Mouse (Mus musculus) midbrain, embryonic 16.5 days (tissue): ENCODE data around the gene Tnr. TPM values are rescaled to one million over a fixed set of nuclear protein-coding genes. Genes with fewer than 3 reads are reported as not detected.

ENCODE experiments used
- ATAC-seq: fragments of 200-750 bp; cut with Nextera tagmentation; 2 replicates; pipeline ENCODE4 v1.8.0; 2017; ENCODE audit warnings: moderate TSS enrichment
- H3K27ac ChIP-seq: fragments of 300-500 bp; sonication (generic); 2 replicates; pipeline ENCODE4 v1.5.1; 2014; ENCODE audit warnings: mild to moderate bottlenecking, low read length, mixed read lengths
- H3K27me3 ChIP-seq: fragments of 300-500 bp; sonication (generic); 2 replicates; pipeline ENCODE4 v1.6.1; 2014; ENCODE audit warnings: low read depth, low read length, mixed read lengths; ENCODE audit not compliant: control insufficient read depth, insufficient read depth
- H3K36me3 ChIP-seq: fragments of 300-500 bp; sonication (generic); 2 replicates; pipeline ENCODE4 v1.6.1; 2014; ENCODE audit warnings: mild to moderate bottlenecking, low read length, moderate library complexity, mixed read lengths; ENCODE audit not compliant: control insufficient read depth, insufficient read depth
- H3K4me1 ChIP-seq: fragments of 300-500 bp; sonication (generic); 2 replicates; pipeline ENCODE4 v1.6.1; 2014; ENCODE audit warnings: mild to moderate bottlenecking, low read length, mixed read lengths; ENCODE audit not compliant: control insufficient read depth, insufficient read depth
- H3K4me2 ChIP-seq: fragments of 300-500 bp; sonication (generic); 2 replicates; pipeline ENCODE4 v1.6.1; 2014; ENCODE audit warnings: mild to moderate bottlenecking, low read length, mixed read lengths
- H3K4me3 ChIP-seq: fragments of 300-500 bp; sonication (generic); 2 replicates; pipeline ENCODE4 v1.5.1; 2014; ENCODE audit warnings: low read depth, mild to moderate bottlenecking, low read length, moderate library complexity, mixed read lengths
- H3K9ac ChIP-seq: fragments of 300-500 bp; sonication (generic); 2 replicates; pipeline ENCODE4 v1.6.1; 2014; ENCODE audit warnings: low read depth, low read length, mixed read lengths
- H3K9me3 ChIP-seq: fragments of 300-500 bp; sonication (generic); replicated peaks from 2 replicates; pipeline ENCODE4 v1.6.1; 2014; ENCODE audit warnings: mild to moderate bottlenecking, low read length, mixed read lengths; ENCODE audit not compliant: control insufficient read depth, poor library complexity, severe bottlenecking
- WGBS: fragments of 180-500 bp; shearing (Covaris S2); extraction: QIAGEN DNeasy Blood & Tissue Kit; methylation state at CpG from one replicate; pipeline ENCODE4 v1.1.7; 2014; 5-methylcytosine and 5-hydroxymethylcytosine counted together
- polyA plus RNA-seq: library from polyadenylated mRNA; unstranded; fragments of >200 nt; fragmentation: Nextera tagmentation; extraction: Ambion mirVana; gene quantifications from 2 replicates; pipeline ENCODE4 v1.2.1, GENCODE M21; 2015

The Tnr gene
- polyA plus RNA-seq, 1 experiment from 2014 or later: 5.4 TPM

DNA sequence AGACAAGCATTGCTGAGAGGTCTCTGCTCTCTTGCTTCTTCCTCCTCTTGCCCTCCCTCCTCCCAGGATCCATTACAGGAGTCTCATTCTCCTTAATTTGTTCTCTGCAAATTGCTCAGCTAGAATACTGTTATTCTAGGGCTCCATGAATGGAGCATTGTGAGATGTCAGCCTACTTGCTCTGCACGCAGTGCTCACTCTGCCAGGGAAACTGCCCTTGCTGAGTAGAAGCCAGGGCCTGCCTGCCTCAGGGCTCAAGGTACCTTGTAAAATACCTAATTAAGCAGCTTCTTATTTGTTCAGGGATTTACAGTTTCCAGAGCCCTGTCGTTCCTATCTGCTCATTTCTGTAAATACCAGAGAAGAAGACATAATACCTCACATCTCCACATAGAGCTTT lies 240.3 kb downstream of the Tnr start:
- Histone ChIP-seq H3K4me1 (peaks cover 4% of the 10 kb centered on the region; the same call in 1 of the 2 replicates), H3K9me3 (0 out of 2 replicates have a peak, but pooled peaks cover 2% of the 10 kb centered on the region), H3K27ac (no peak overlapping the region), H3K36me3 (no peaks in the 10 kb centered on the region), H3K4me2 (no peak overlapping the region), H3K27me3 (no peaks in the 10 kb centered on the region), H3K4me3 (no peak overlapping the region), H3K9ac (no peak overlapping the region)
- 53% methylated on average over 2 of the region's 2 CpGs for WGBS
- no peak for ATAC-seq

DNA sequence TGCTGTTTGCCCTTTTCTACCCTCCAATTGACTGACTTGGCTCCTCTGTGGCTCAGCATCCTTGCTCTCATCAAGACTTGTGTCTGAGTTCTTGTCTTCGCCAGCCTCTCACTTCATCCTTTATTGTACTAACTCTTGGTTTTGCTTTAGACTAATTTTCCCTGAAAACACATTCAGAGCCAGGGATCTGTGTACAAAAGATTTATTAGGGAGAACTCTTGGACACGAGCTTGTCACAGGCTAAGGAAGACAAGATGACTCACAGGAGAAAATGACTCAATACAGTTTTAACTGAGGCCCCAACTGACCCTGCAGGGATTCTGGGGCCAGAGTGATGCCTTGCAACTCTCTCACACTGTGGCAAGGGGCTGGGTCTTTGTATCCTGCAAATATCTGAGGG lies 241.3 kb downstream of the Tnr start:
- no peaks in the 10 kb centered on the region for H3K36me3 ChIP-seq
- no peak overlapping the region for H3K9ac ChIP-seq
- H3K4me3 ChIP-seq: no peak overlapping the region
- H3K27ac ChIP-seq: no peak overlapping the region
- H3K4me1 ChIP-seq: peaks cover 4% of the 10 kb centered on the region; the same call in 1 of the 2 replicates
- no peak overlapping the region for H3K4me2 ChIP-seq
- no peaks in the 10 kb centered on the region for H3K27me3 ChIP-seq
- 70% methylated on average over 2 of the region's 2 CpGs for WGBS
- ATAC-seq: no peak
- H3K9me3 ChIP-seq: 0 out of 2 replicates have a peak, but pooled peaks cover 2% of the 10 kb centered on the region

DNA sequence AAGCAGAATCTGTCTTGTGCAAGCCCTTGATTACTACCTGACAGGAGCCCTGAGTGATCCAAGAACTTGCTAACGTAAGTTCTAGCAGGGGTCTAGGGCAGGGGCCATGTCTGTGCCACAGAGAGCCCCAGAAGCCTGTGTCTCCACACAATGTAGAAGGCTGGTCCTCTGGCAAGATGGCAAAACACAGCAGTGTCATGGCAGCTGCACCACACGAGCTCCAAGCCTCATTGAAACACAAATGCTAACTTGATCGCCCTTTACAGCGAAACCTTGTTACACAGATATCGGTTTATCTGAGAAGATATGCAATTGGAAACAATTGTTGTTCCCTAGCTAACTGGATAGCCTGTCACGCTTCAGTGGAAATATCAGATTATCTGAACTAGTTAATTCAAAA lies 246.4 kb downstream of the Tnr start:
- H3K27me3 ChIP-seq: peaks cover 3% of the 10 kb centered on the region; the same call in 1 of the 2 replicates
- no peak overlapping the region for H3K9ac ChIP-seq
- H3K4me2 ChIP-seq: no peak overlapping the region
- no peak overlapping the region for H3K27ac ChIP-seq
- H3K4me3 ChIP-seq: no peak overlapping the region
- WGBS: 41% methylated on average over 6 of the region's 6 CpGs
- no peaks in the 10 kb centered on the region; the same call in 1 of the 2 replicates for H3K4me1 ChIP-seq
- no peaks in the 10 kb centered on the region for H3K36me3 ChIP-seq
- ATAC-seq: 0 out of 2 replicates have a peak, but pooled peaks have one; percentile 54
- H3K9me3 ChIP-seq: 0 out of 2 replicates have a peak, but pooled peaks cover 2% of the 10 kb centered on the region

GRCm38 (mm10) chr1:159773671-159774070 lies 250.1 kb downstream of the Tnr start:
- 75% methylated on average over 12 of the region's 12 CpGs for WGBS
- Histone ChIP-seq H3K9ac (no peak overlapping the region), H3K9me3 (no peaks in the 10 kb centered on the region), H3K27me3 (peaks cover 3% of the 10 kb centered on the region; the same call in 1 of the 2 replicates), H3K27ac (no peak overlapping the region), H3K4me2 (no peak overlapping the region), H3K4me1 (no peaks in the 10 kb centered on the region; the same call in 1 of the 2 replicates), H3K36me3 (no peaks in the 10 kb centered on the region), H3K4me3 (no peak overlapping the region)
- no peak for ATAC-seq

- Histone ChIP-seq H3K27me3 (peaks cover 3% of the 10 kb centered on the region; the same call in 1 of the 2 replicates), H3K4me3 (no peak overlapping the region), H3K9me3 (no peaks in the 10 kb centered on the region), H3K9ac (no peak overlapping the region), H3K4me1 (no peaks in the 10 kb centered on the region; the same call in 1 of the 2 replicates), H3K36me3 (no peaks in the 10 kb centered on the region), H3K27ac (no peak overlapping the region), H3K4me2 (no peak overlapping the region)
- 67% methylated on average over 3 of the region's 3 CpGs for WGBS
- ATAC-seq: no peak
These were observed 251.6 kb downstream of the Tnr start for GRCm38 (mm10) chr1:159775168-159775567.

- Histone ChIP-seq H3K27me3 (no peaks in the 10 kb centered on the region), H3K4me1 (no peaks in the 10 kb centered on the region), H3K9ac (no peak overlapping the region), H3K9me3 (no peaks in the 10 kb centered on the region), H3K4me3 (no peak overlapping the region), H3K4me2 (no peak overlapping the region), H3K27ac (no peak overlapping the region), H3K36me3 (no peaks in the 10 kb centered on the region)
- ATAC-seq: no peak
- WGBS: 47% methylated on average over 3 of the region's 3 CpGs
These were observed 253.5 kb downstream of the Tnr start for GRCm38 (mm10) chr1:159777107-159777506.

- H3K9ac ChIP-seq: no peak overlapping the region
- no peak overlapping the region for H3K27ac ChIP-seq
- H3K9me3 ChIP-seq: no peaks in the 10 kb centered on the region
- H3K4me1 ChIP-seq: no peaks in the 10 kb centered on the region
- H3K4me2 ChIP-seq: no peak overlapping the region
- no peak overlapping the region for H3K4me3 ChIP-seq
- no peaks in the 10 kb centered on the region for H3K27me3 ChIP-seq
- 89% methylated on average over 3 of the region's 3 CpGs for WGBS
- no peaks in the 10 kb centered on the region for H3K36me3 ChIP-seq
- ATAC-seq: no peak
These were observed 255.9 kb downstream of the Tnr start for GRCm38 (mm10) chr1:159779424-159779823.

DNA sequence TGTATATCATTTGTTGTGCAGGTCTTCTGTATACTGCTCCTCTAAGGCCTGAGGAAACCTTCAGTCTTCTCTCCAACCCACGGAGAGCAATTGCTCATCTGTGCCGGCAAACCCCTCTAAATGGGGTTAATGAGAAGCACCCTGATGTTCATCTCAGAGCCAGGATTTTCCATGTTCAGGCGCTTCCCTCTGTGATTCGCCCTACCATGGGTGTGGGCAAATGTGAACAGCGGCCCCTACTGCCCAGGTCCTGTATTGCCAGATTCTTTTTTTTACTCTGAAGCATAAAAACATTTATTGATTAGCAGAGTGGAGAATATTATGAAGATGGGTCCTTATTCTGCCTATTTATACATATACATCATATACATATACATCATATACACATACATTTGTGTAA lies 260.3 kb downstream of the Tnr start:
- Histone ChIP-seq H3K4me2 (no peak overlapping the region), H3K27me3 (no peaks in the 10 kb centered on the region), H3K9ac (no peak overlapping the region), H3K4me3 (no peak overlapping the region), H3K27ac (no peak overlapping the region), H3K9me3 (no peaks in the 10 kb centered on the region), H3K36me3 (no peaks in the 10 kb centered on the region), H3K4me1 (no peaks in the 10 kb centered on the region)
- 28% methylated on average over 5 of the region's 5 CpGs for WGBS
- no peak for ATAC-seq

- H3K9me3 ChIP-seq: no peaks in the 10 kb centered on the region
- WGBS: 64% methylated on average over 4 of the region's 4 CpGs
- H3K27ac ChIP-seq: no peak overlapping the region
- H3K4me1 ChIP-seq: peaks cover 2% of the 10 kb centered on the region; the same call in 1 of the 2 replicates
- ATAC-seq: no peak
- H3K4me2 ChIP-seq: no peak overlapping the region
- no peaks in the 10 kb centered on the region for H3K27me3 ChIP-seq
- H3K4me3 ChIP-seq: no peak overlapping the region
- H3K9ac ChIP-seq: no peak overlapping the region
- H3K36me3 ChIP-seq: no peaks in the 10 kb centered on the region
These were observed 264.7 kb downstream of the Tnr start for GRCm38 (mm10) chr1:159788312-159788711.
